Mouse (Mus musculus): ENCODE measurements around the gene Pxdn.
A peak's percentile ranks its signal among the peaks of the same experiment; 100 is the strongest.

- TF ChIP-seq USF1 (IDR thresholded peaks at IDR 0.05; ENCODE audit: low read depth) = no peak
- TF ChIP-seq E2F4 (IDR thresholded peaks at IDR 0.05; ENCODE audit: insufficient read depth) = no peak
- peak; percentile 96 for TF ChIP-seq POLR2A (IDR thresholded peaks at IDR 0.05; ENCODE audit: insufficient read length, low read depth)
- no peak for TF ChIP-seq MAX (IDR thresholded peaks at IDR 0.05; ENCODE audit: low read depth)
- peak in 2 of 3 experiments; percentile 73 to 77 for TF ChIP-seq MYOD1 (IDR thresholded peaks at IDR 0.05; ENCODE audit: control insufficient read depth in 1 of 3, insufficient read length in 2 of 3, low read depth in 2 of 3)
- no peak for TF ChIP-seq CEBPB (IDR thresholded peaks at IDR 0.05; ENCODE audit: insufficient read depth, poor library complexity, severe bottlenecking)
These were observed 505 bp downstream of the Pxdn start for GRCm38 (mm10) chr12:29937851-29938375.

Data from myocyte (in vitro differentiated cells).